Mouse (Mus musculus) limb, embryonic 15.5 days (tissue): ENCODE data around the gene Gna13. TPM values are rescaled to one million over a fixed set of nuclear protein-coding genes. Genes with fewer than 3 reads are reported as not detected.

Experiments used
- ATAC-seq: fragments of 200-750 bp; cut with Nextera tagmentation; 2 replicates; pipeline ENCODE4 v1.8.0; 2017; ENCODE audit warnings: low read depth, moderate TSS enrichment; ENCODE audit not compliant: insufficient number of reproducible peaks, low FRiP score, low TSS enrichment
- H3K27ac ChIP-seq: fragments of 300-500 bp; sonication (generic); 2 replicates; pipeline ENCODE4 v1.5.1; 2015; ENCODE audit warnings: moderate library complexity, mild to moderate bottlenecking, inconsistent platforms
- H3K27me3 ChIP-seq: fragments of 300-500 bp; sonication (generic); 2 replicates; pipeline ENCODE4 v1.6.1; 2015; ENCODE audit warnings: inconsistent platforms
- H3K36me3 ChIP-seq: fragments of 300-500 bp; sonication (generic); 2 replicates; pipeline ENCODE4 v1.6.1; 2015; ENCODE audit warnings: inconsistent platforms
- H3K4me1 ChIP-seq: fragments of 300-500 bp; sonication (generic); 2 replicates; pipeline ENCODE4 v1.6.1; 2015; ENCODE audit warnings: inconsistent platforms
- H3K4me2 ChIP-seq: fragments of 300-500 bp; sonication (generic); 2 replicates; pipeline ENCODE4 v1.6.1; 2015; ENCODE audit warnings: mild to moderate bottlenecking, inconsistent platforms
- H3K4me3 ChIP-seq: fragments of 300-500 bp; sonication (generic); 2 replicates; pipeline ENCODE4 v1.5.1; 2015; ENCODE audit warnings: mild to moderate bottlenecking, inconsistent platforms
- H3K9ac ChIP-seq: fragments of 300-500 bp; sonication (generic); 2 replicates; pipeline ENCODE4 v1.6.1; 2015; ENCODE audit warnings: inconsistent platforms
- H3K9me3 ChIP-seq: fragments of 300-500 bp; sonication (generic); 2 replicates; pipeline ENCODE4 v1.6.1; 2016; ENCODE audit warnings: inconsistent platforms
- WGBS: fragments of 180-500 bp; shearing (Covaris S2); methylation state at CpG from one replicate; pipeline ENCODE4 v1.1.7; 2015; 5-methylcytosine and 5-hydroxymethylcytosine counted together
- polyA plus RNA-seq: library from polyadenylated mRNA; unstranded; fragments of >200 nt; fragmentation: Nextera tagmentation; extraction: Ambion mirVana; gene quantifications from 2 replicates; pipeline ENCODE4 v1.2.1, GENCODE M21; 2015

Gene Gna13
- polyA plus RNA-seq, 1 experiment from 2014 or later = 23.7 TPM

DNA sequence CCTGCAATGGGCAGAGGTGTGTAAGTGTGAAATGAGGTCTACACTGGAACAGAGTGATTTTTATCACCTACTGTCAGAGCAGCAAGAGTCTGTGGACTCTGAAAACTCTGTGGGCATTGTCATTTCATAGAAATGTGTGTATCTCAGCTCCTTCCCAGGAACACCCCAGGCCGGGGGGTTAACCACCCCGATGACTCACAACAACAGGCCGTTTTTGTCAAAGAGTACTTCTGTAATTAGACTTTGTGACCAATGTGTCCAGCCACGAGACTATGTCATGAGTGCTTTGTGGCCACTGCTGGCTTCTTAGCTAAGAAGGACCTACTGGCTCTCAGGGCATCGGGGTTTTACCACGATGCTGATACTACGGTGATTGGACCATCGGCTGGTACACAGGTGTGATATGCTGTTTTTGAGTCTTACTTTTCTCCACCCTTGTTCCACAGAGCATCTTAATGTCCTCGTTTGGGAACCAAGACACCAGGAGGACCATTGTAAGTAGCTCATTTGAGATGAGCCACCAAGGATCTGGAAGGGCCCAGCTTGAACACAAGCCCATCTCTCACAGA lies 54.9 kb downstream of the Gna13 start:
- WGBS = 87% methylated on average over 9 of the region's 9 CpGs
- Histone ChIP-seq H3K4me3 (no peak overlapping the region), H3K36me3 (no peaks in the 10 kb centered on the region), H3K4me1 (no peaks in the 10 kb centered on the region), H3K9me3 (no peaks in the 10 kb centered on the region), H3K27ac (no peak overlapping the region), H3K27me3 (no peaks in the 10 kb centered on the region), H3K9ac (no peak overlapping the region), H3K4me2 (no peak overlapping the region)
- no peak for ATAC-seq

- ATAC-seq = no peak
These were observed 56.8 kb downstream of the Gna13 start for GRCm38 (mm10) chr11:109419461-109419860.

DNA sequence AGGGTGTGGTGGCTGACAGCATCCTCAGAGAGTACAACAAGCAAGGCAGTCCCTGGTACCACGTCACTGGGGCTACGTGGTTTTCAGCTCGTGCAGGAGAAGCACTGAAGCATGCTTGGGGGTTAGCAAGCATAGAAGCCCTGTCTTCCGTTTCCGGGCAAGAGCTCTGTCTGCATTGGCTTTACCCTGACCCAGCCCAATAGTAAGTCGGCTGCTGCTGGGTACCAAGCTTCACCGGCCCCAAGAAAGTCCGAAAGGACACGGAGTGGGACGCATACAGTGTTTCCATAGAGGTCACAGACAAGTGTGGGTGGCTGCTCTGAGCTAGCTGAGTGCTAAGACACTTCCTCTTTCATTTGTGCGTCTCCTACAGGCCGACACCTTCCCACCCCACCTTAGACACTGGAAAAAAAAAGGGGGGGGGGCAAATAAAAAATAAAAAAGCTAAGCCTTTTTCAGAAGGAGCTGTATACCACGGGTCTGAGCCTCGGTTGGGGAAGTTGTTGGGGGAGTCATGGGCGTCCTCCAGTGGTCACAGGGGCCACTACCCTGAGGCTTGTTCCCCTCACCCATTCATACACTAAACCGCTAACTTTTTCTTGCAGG lies 57.4 kb downstream of the Gna13 start:
- H3K9me3 ChIP-seq = no peaks in the 10 kb centered on the region
- H3K4me1 ChIP-seq = peaks cover under 1% of the 10 kb centered on the region; the same call in 1 of the 2 replicates
- H3K36me3 ChIP-seq = no peaks in the 10 kb centered on the region
- no peaks in the 10 kb centered on the region for H3K27me3 ChIP-seq
- WGBS = 49% methylated on average over 16 of the region's 16 CpGs
- no peak overlapping the region for H3K4me2 ChIP-seq
- no peak overlapping the region for H3K27ac ChIP-seq
- no peak overlapping the region for H3K4me3 ChIP-seq
- H3K9ac ChIP-seq = no peak overlapping the region
- no peak for ATAC-seq

More at GRCm38 (mm10) chr11:109419461-109419860, 56.8 kb downstream of the Gna13 start:
- 45% methylated on average over 4 of the region's 4 CpGs for WGBS
- Histone ChIP-seq H3K4me3 (no peak overlapping the region), H3K36me3 (no peaks in the 10 kb centered on the region), H3K27me3 (no peaks in the 10 kb centered on the region), H3K27ac (no peak overlapping the region), H3K9ac (no peak overlapping the region), H3K9me3 (no peaks in the 10 kb centered on the region), H3K4me2 (no peak overlapping the region), H3K4me1 (no peaks in the 10 kb centered on the region)

DNA sequence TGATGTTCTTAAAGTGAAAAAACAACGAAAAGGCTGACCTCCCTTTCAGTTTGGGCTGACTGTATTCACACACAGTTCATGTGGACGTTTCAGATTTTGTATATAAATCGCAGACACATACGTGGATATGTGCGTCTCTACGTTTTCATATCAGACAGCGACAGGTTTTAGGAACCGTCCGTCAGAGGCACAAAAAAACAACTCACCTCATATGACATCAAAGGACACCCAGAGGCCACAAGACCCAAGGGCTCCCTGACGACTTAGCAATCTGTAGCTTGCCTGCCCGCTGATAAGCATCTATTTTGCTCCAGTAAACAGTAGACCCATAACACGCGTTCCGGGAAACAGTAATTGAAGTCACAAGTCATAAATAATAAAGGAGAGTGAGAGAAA lies 57.9 kb downstream of the Gna13 start:
- H3K4me3 ChIP-seq = no peak overlapping the region
- WGBS = 78% methylated on average over 14 of the region's 14 CpGs
- H3K36me3 ChIP-seq = no peaks in the 10 kb centered on the region
- H3K4me2 ChIP-seq = no peak overlapping the region
- peaks cover 5% of the 10 kb centered on the region; the same call in 1 of the 2 replicates for H3K4me1 ChIP-seq
- H3K9ac ChIP-seq = no peak overlapping the region
- H3K27me3 ChIP-seq = no peaks in the 10 kb centered on the region
- no peaks in the 10 kb centered on the region for H3K9me3 ChIP-seq
- ATAC-seq = no peak
- no peak overlapping the region for H3K27ac ChIP-seq

DNA sequence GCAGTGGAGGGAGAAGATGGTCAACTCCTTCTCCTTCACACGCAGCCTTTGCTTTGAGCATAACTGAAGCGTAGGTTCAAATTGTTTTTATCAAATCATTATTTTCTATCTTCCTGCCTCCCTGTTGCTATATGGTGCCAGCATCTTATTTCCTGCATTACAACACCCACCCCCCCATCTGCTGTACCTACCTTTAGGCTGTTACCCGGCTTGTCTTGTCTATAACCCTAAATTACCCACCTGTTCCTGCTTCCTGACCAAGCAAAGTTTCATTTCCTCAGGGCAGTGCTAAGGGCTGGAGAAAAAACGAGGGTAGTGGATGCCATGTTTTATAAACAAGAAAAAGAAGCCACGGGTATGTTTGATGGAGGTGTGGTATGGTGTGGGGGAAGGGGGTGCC lies 58.6 kb downstream of the Gna13 start:
- Histone ChIP-seq H3K9me3 (no peaks in the 10 kb centered on the region), H3K4me1 (peaks cover 5% of the 10 kb centered on the region; the same call in 1 of the 2 replicates), H3K4me2 (no peak overlapping the region), H3K36me3 (no peaks in the 10 kb centered on the region), H3K9ac (no peak overlapping the region), H3K4me3 (no peak overlapping the region), H3K27me3 (no peaks in the 10 kb centered on the region), H3K27ac (no peak overlapping the region)
- ATAC-seq = no peak
- 67% methylated on average over 5 of the region's 5 CpGs for WGBS

DNA sequence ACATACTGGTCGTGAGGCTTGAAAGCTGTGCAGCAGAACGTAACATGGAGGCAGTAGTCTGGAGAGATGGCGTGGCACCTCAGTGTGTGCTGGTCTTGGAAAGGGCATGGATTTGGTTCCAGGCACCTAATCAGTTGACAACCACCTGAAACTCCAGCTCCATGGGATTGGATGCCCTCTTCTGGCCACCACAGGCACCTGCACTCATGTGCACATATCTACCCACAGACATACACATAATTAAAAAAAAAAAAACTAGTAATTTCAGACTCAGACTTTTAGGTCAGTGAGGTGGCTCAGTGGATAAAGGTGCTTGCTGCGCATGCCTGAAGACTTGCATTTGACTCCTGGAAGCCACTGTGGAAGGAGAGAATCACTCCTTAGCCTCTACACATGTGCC lies 59.6 kb downstream of the Gna13 start:
- H3K27me3 ChIP-seq = no peaks in the 10 kb centered on the region
- H3K9me3 ChIP-seq = no peaks in the 10 kb centered on the region
- peaks cover 11% of the 10 kb centered on the region for H3K4me1 ChIP-seq
- WGBS = over 99% methylated on average over 4 of the region's 4 CpGs
- H3K36me3 ChIP-seq = no peaks in the 10 kb centered on the region
- H3K4me3 ChIP-seq = no peak overlapping the region
- no peak overlapping the region for H3K4me2 ChIP-seq
- no peak overlapping the region for H3K27ac ChIP-seq
- H3K9ac ChIP-seq = no peak overlapping the region
- no peak for ATAC-seq

- Histone ChIP-seq H3K9me3 (no peaks in the 10 kb centered on the region), H3K4me3 (no peak overlapping the region), H3K27me3 (no peaks in the 10 kb centered on the region), H3K9ac (no peak overlapping the region), H3K27ac (no peak overlapping the region), H3K36me3 (peaks cover 2% of the 10 kb centered on the region; the same call in 1 of the 2 replicates), H3K4me2 (no peak overlapping the region), H3K4me1 (peaks cover 11% of the 10 kb centered on the region)
- 33% methylated on average over 1 of the region's 1 CpGs for WGBS
- no peak for ATAC-seq
These were observed 60.7 kb downstream of the Gna13 start for GRCm38 (mm10) chr11:109423294-109423693.

GRCm38 (mm10) chr11:109425392-109426271 lies 63.0 kb downstream of the Gna13 start, which contains the start of gene Amz2:
TSS of gene Amz2 (plus strand) at chr11:109425946.
- Histone ChIP-seq H3K4me3 (peak within 1 kb of the TSS; percentile 69), H3K4me1 (peaks cover 11% of the 10 kb centered on the region), H3K36me3 (peaks cover 25% of the 10 kb centered on the region), H3K9me3 (no peaks in the 10 kb centered on the region), H3K9ac (peak within 1 kb of the TSS; percentile 74), H3K27me3 (no peaks in the 10 kb centered on the region), H3K4me2 (peak within 1 kb of the TSS; percentile 74), H3K27ac (peak within 1 kb of the TSS; percentile 87)
- WGBS = under 1% methylated on average over 65 of the region's 65 CpGs
- peak; percentile 98 for ATAC-seq

GRCm38 (mm10) chr11:109426272-109426586 lies 63.6 kb downstream of the Gna13 start:
- H3K4me1 ChIP-seq = peaks cover 13% of the 10 kb centered on the region
- no peaks in the 10 kb centered on the region for H3K9me3 ChIP-seq
- no peak for ATAC-seq
- WGBS = 0% methylated on average over 11 of the region's 11 CpGs
- H3K27me3 ChIP-seq = no peaks in the 10 kb centered on the region
- H3K36me3 ChIP-seq = peaks cover 30% of the 10 kb centered on the region
- H3K4me3 ChIP-seq = peak overlapping the region; percentile 69
- peak overlapping the region; percentile 87 for H3K27ac ChIP-seq
- peak overlapping the region; percentile 74 for H3K9ac ChIP-seq
- peak overlapping the region; percentile 74 for H3K4me2 ChIP-seq

DNA sequence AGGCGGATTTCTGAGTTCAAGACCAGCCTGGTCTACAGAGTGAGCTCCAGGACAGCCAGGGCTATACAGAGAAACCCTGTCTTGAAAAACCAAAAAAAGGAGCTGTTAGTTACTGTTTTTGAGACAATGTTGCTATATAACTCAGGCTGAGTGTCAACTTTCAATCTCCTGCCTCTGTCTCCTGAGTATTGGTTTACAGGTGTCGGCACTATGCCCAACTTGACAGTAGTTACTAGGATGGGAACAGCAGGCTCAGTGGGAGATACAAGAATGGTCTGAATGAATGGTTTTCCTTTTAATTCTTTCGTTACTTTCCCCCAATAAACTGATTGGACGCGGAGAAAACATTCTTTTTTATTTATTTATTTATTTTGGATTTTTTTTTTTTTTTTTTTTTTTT lies 64.7 kb downstream of the Gna13 start:
- H3K9me3 ChIP-seq = no peaks in the 10 kb centered on the region
- 92% methylated on average over 5 of the region's 5 CpGs for WGBS
- H3K36me3 ChIP-seq = peaks cover 33% of the 10 kb centered on the region
- no peak for ATAC-seq
- H3K9ac ChIP-seq = no peak overlapping the region
- no peak overlapping the region for H3K27ac ChIP-seq
- H3K27me3 ChIP-seq = no peaks in the 10 kb centered on the region
- peaks cover 16% of the 10 kb centered on the region for H3K4me1 ChIP-seq
- no peak overlapping the region; the same call in 1 of the 2 replicates for H3K4me3 ChIP-seq
- no peak overlapping the region for H3K4me2 ChIP-seq

- H3K36me3 ChIP-seq = peaks cover 68% of the 10 kb centered on the region
- H3K9me3 ChIP-seq = no peaks in the 10 kb centered on the region
- H3K4me3 ChIP-seq = no peak overlapping the region
- H3K27ac ChIP-seq = no peak overlapping the region
- no peaks in the 10 kb centered on the region for H3K27me3 ChIP-seq
- ATAC-seq = no peak
- no peak overlapping the region for H3K4me2 ChIP-seq
- 90% methylated on average over 16 of the region's 16 CpGs for WGBS
- H3K9ac ChIP-seq = no peak overlapping the region
- H3K4me1 ChIP-seq = peaks cover 6% of the 10 kb centered on the region
These were observed 71.7 kb downstream of the Gna13 start for GRCm38 (mm10) chr11:109434233-109434798.

DNA sequence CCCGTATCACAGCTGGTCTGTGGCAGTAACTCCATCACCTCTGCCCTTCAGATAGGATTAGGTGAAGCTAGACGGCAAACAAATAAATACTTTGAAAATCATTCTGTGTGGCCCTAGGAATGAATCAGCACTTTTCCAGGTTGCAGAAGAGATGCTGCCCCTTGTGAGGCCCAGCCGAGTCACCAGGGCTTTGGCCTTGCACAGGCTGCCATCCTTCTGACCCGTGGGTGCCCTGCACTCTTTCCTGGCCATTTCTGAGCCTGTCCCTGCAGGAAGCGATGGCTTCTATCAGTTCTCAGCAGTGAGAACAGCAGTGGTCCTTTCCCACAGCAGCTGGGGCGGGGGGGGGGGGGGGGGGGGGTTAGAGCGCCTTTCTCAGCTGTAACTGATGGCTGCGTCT lies 74.3 kb downstream of the Gna13 start:
- Histone ChIP-seq H3K9me3 (no peaks in the 10 kb centered on the region), H3K27ac (no peak overlapping the region), H3K4me1 (peaks cover 17% of the 10 kb centered on the region; the same call in 1 of the 2 replicates), H3K9ac (no peak overlapping the region), H3K27me3 (no peaks in the 10 kb centered on the region), H3K4me2 (no peak overlapping the region), H3K36me3 (peaks cover 47% of the 10 kb centered on the region), H3K4me3 (no peak overlapping the region)
- no peak for ATAC-seq
- WGBS = 76% methylated on average over 8 of the region's 8 CpGs
